Mouse (Mus musculus): ENCODE data around the gene Smo.
"Not testable (repeated sequence)": the region's sequence is repeated elsewhere in the genome, so short reads cannot be mapped to it uniquely, and the experiment has no call there.

Gene Smo

GRCm38 (mm10) chr6:29726576-29727200, 8.6 kb upstream of the Smo start:
- DNase-seq (ENCODE audit: low read depth, low spot score): no peak

GRCm38 (mm10) chr6:29728035-29728434, 7.3 kb upstream of the Smo start:
- DNase-seq (ENCODE audit: low read depth, low spot score): no peak

- no peak for DNase-seq (ENCODE audit: low read depth, low spot score)
Measured at GRCm38 (mm10) chr6:29729491-29729890, 5.8 kb upstream of the Smo start.

DNA sequence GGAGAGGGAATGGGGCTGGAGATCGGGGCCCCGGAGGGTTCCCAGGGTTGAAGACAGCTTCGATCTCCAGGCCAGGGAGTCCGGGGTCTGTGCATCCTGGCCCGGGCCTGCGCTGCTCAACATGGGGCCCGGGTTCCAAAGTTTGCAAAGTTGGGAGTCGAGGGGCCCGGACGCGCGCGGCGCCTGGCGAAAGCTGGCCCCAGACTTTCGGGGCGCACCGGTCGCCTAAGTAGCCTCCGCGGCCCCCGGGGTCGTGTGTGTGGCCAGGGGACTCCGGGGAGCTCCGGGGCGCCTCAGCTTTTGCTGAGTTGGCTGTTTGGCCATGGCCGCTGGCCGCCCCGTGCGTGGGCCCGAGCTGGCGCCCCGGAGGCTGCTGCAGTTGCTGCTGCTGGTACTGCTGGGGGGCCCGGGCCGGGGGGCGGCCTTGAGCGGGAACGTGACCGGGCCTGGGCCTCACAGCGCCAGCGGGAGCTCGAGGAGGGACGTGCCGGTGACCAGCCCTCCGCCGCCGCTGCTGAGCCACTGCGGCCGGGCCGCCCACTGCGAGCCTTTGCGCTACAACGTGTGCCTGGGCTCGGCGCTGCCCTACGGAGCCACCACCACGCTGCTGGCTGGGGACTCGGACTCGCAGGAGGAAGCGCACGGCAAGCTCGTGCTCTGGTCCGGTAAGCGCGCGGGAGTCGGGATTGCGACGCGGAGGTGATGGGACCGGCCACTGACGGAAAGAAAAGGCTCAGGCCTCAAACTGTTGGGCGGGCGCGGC, 567 bp downstream of the Smo start:
- peak; percentile 50 for DNase-seq (ENCODE audit: low read depth, low spot score)

DNA sequence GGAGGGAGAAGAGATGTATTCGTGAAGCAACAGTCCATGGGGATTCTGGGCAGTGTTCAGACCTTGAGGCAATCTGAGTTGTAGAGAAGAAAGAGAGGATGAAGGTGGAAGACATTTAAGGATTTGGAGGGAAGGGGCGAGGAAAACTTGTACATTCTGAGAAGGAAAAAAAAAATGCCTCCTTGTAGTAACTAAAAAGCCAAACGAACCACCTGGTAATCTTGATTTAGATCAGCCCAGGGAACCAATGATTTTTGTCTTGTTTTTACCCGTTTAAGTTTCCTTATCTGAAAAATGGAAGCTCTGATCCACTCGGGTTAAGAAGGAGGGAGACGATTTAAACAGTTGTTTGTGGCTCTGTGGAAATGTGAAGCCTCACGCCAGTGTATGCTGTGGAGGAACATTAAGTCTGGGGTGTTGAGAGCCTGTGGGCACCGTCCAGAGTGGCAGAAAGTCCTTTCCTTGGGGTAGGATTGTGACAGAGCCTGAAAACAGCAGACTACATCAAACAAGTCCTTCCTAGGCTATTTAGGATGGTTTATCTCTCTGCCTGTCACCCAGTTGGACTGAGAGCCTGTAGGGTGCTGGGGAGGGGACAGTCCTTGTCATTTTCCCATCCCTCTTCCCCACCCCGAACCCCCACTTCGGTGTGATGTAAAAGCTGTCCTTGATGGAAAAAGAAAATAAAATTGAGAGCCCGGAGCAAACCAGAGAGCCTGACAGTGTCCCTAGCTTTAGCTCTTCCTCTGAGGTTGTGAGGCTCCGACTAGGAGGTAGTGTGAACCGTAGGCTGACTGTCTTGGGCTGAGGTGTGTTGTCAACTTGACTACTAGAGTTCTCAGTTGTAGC, 1.5 kb downstream of the Smo start:
- DNase-seq (ENCODE audit: low read depth, low spot score): peak; percentile 15

- DNase-seq (ENCODE audit: low read depth, low spot score): no peak
Measured at GRCm38 (mm10) chr6:29751466-29752152, 16.3 kb downstream of the Smo start.

DNA sequence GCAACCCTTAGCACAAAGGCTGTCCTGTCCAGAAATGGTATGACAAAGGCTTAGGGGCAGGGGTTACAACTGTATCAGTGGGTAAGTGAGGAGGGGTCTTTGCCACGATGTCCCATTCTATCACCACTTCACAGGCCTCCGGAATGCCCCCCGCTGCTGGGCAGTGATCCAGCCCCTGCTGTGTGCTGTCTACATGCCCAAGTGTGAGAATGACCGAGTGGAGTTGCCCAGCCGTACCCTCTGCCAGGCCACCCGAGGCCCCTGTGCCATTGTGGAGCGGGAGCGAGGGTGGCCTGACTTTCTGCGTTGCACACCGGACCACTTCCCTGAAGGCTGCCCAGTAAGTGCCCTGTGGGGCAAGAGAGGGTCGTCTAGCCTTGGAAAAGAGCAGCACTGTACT, 18.0 kb downstream of the Smo start:
- DNase-seq (ENCODE audit: low read depth, low spot score): no peak

GRCm38 (mm10) chr6:29756001-29756400, 20.7 kb downstream of the Smo start:
- no peak for DNase-seq (ENCODE audit: low read depth, low spot score)

- no peak for DNase-seq (ENCODE audit: low read depth, low spot score)
Measured at GRCm38 (mm10) chr6:29756476-29756875, 21.2 kb downstream of the Smo start.

DNA sequence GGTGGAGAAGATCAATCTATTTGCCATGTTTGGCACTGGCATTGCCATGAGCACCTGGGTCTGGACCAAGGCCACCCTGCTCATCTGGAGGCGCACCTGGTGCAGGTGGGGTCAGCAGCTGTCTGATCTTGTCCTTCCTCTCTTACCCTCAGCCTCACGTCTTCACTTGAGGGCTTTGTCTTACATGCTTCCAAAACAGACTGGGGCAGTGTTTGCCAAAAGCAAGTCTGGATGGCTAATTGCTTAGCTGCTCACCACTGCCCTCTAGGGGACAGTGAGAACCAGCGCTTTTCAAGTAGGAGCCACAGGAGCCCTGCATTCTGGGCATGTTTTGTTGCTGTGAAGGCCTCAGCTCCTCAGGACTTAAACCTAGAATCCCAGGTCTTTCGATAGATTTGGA, 23.1 kb downstream of the Smo start:
- DNase-seq (ENCODE audit: low read depth, low spot score): peak; percentile 88

GRCm38 (mm10) chr6:29759012-29759679, 23.8 kb downstream of the Smo start:
- no peak for DNase-seq (ENCODE audit: low read depth, low spot score)

GRCm38 (mm10) chr6:29760397-29760796, 25.1 kb downstream of the Smo start:
- not testable (repeated sequence) for DNase-seq (ENCODE audit: low read depth, low spot score)

GRCm38 (mm10) chr6:29761282-29761681, 26.0 kb downstream of the Smo start:
- DNase-seq (ENCODE audit: low read depth, low spot score): no peak

DNA sequence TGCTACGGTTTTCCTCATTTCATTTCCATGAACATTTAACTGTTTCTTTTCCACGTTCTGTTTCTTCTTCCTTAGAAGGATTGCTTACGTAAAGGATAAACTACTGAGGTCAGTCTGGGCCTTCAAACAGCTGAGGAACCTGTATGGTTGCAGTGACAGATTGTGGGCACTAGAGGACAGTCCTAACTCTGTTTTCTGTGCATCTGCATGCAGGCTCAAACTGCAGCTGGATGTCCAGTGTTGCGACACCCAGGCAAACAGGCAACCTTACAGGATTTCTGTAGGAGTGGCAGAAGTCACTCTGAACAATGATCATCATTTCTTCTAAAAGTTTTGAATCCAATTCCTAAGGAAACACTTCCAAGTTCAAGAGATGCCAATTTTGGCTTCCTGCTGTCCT, 27.2 kb downstream of the Smo start:
- peak; percentile 56 for DNase-seq (ENCODE audit: low read depth, low spot score)

GRCm38 (mm10) chr6:29766874-29767273, 31.6 kb downstream of the Smo start:
- peak; percentile 29 for DNase-seq (ENCODE audit: low read depth, low spot score)

GRCm38 (mm10) chr6:29767813-29768660, 32.7 kb downstream of the Smo start, which contains the start of gene Ahcyl2:
Ahcyl2 (plus strand) TSS chr6:29768011.
- DNase-seq (ENCODE audit: low read depth, low spot score): peak; percentile 99

DNA sequence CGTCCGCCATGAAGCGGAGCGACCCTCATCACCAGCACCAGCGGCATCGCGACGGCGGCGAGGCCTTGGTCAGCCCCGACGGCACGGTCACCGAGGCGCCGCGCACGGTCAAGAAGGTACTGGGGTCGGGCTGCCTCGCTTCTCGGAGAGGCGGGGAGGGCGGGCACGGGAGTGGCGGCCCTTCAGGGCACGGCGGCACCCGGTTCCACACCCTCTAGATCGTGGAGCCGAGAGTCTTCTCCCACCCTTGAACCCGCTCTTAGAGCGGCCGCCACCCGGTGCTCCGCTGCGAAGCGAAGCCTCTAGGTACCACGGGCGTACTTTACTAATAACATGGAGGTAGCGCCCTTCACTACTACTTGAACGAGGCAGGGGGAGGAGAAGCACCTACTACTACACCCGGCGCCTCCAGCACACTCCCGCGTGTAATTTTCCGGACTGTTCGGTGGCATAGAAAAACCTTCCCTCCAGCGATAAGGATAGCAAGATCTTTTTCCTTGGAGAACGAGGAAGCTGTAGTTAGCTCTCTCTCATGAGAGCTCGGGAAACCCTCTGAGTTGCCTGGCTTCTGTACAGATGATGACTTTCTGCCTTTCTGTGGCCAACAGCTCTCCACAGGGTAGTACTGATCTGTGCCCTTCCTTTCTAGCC, 33.6 kb downstream of the Smo start:
- peak; percentile 69 for DNase-seq (ENCODE audit: low read depth, low spot score)

GRCm38 (mm10) chr6:29770672-29771321, 35.5 kb downstream of the Smo start:
- DNase-seq (ENCODE audit: low read depth, low spot score): no peak

GRCm38 (mm10) chr6:29772236-29772635, 36.9 kb downstream of the Smo start:
- DNase-seq (ENCODE audit: low read depth, low spot score): no peak

All from CD4-positive, CD25-positive, alpha-beta regulatory T cell, adult 2 months (primary cell).